Mouse (Mus musculus) heart, postnatal 0 days (tissue): Measurements from ENCODE around the gene Stx4a.

Experiments used
- CTCF ChIP-seq: IDR thresholded peaks from 2 replicates; pipeline ENCODE4 v1.5.1; 2016; ENCODE audit warnings: antibody characterized with exemption, control low read depth, low read depth
- EP300 ChIP-seq: IDR thresholded peaks from 2 replicates; pipeline ENCODE4 v1.6.1; 2016; ENCODE audit warnings: antibody characterized with exemption, low read depth

GRCm38 (mm10) chr7:127874812-127875626 lies 50.9 kb downstream of the Stx4a start:
- TF ChIP-seq EP300, result no peak
- no peak for TF ChIP-seq CTCF
